Mouse (Mus musculus): ENCODE data around the gene Mpzl2. TPM values are rescaled to one million over a fixed set of nuclear protein-coding genes. Genes with fewer than 3 reads are reported as not detected.

The Mpzl2 gene
- total RNA-seq, 1 experiment, result 13.3 TPM

GRCm38 (mm10) chr9:45103211-45103979, 63.8 kb downstream of the Mpzl2 start:
- H3K4me3 ChIP-seq (ENCODE audit: insufficient read depth in 1 of 2, low read depth in 1 of 2, low read length in 2 of 2, poor library complexity in 1 of 2, severe bottlenecking in 1 of 2), result no peak overlapping the region
- in situ Hi-C loops (cut with MboI; ENCODE audit: low sequenced_read_pairs in 2 of 2, unreplicated experiment in 2 of 2), result no loop called here
- H3K4me1 ChIP-seq (ENCODE audit: control insufficient read depth in 2 of 2, insufficient read depth in 2 of 2, low read length in 2 of 2, poor library complexity in 1 of 2), result no peaks in the 10 kb centered on the region
- no peaks in the 10 kb centered on the region for H3K9me3 ChIP-seq (ENCODE audit: control insufficient read depth, insufficient read depth, low read depth, low read length)
- no peaks in the 10 kb centered on the region for H3K36me3 ChIP-seq (ENCODE audit: control insufficient read depth, insufficient read depth, low read length, poor library complexity, severe bottlenecking)
- TF ChIP-seq ZC3H11A (IDR thresholded peaks at IDR 0.05; ENCODE audit: borderline replicate concordance, low read depth, low read length), result no peak
- no peak for DNase-seq (ENCODE audit: low read depth, low spot score)
- H3K9ac ChIP-seq (ENCODE audit: insufficient read depth, low read depth, low read length, poor library complexity, severe bottlenecking), result no peak overlapping the region
- H3K27ac ChIP-seq (ENCODE audit: insufficient read depth, low read depth, low read length, poor library complexity, severe bottlenecking), result no peak overlapping the region

Other genes starting within 250 kb of the Mpzl2 start
- 0.54 and 1.0 TPM in 2 replicates for gene Tmem25, start 240.5 kb upstream of the Mpzl2 start, total RNA-seq (2012; rRNA removed)
- gene Ttc36, start 236.7 kb upstream of the Mpzl2 start, total RNA-seq (2012; rRNA removed), result 0.80 and 2.2 TPM in 2 replicates
- 23.6 and 25.2 TPM in 2 replicates for gene Kmt2a, start 158.5 kb upstream of the Mpzl2 start, total RNA-seq (2012; rRNA removed)
- gene Atp5l, start 119.1 kb upstream of the Mpzl2 start, total RNA-seq (2012; rRNA removed), result 664 and 732 TPM in 2 replicates
- 46.5 and 56.3 TPM in 2 replicates for gene Ube4a, start 74.2 kb upstream of the Mpzl2 start, total RNA-seq (2012; rRNA removed)
- gene Cd3g, start 59.4 kb upstream of the Mpzl2 start, total RNA-seq (2012; rRNA removed), result 0.27 TPM in 1 of 2 replicates, not detected in the other
- gene Cd3d, start 58.0 kb upstream of the Mpzl2 start, total RNA-seq (2012; rRNA removed), result not detected in 2 replicates
- 3.2 and 4.0 TPM in 2 replicates for gene Cd3e, start 30.2 kb upstream of the Mpzl2 start, total RNA-seq (2012; rRNA removed)
- 5.0 and 5.2 TPM in 2 replicates for gene Mpzl3, start 15.4 kb downstream of the Mpzl2 start, total RNA-seq (2012; rRNA removed)
- 0.16 and 0.40 TPM in 2 replicates for gene Jaml, start 39.4 kb downstream of the Mpzl2 start, total RNA-seq (2012; rRNA removed)
- gene Scn2b, start 78.0 kb downstream of the Mpzl2 start, total RNA-seq (2012; rRNA removed), result 1.1 and 1.7 TPM in 2 replicates
- gene Scn4b, start 98.6 kb downstream of the Mpzl2 start, total RNA-seq (2012; rRNA removed), result 0.32 and 0.45 TPM in 2 replicates
- not detected in 2 replicates for gene BC049352, start 142.2 kb downstream of the Mpzl2 start, total RNA-seq (2012; rRNA removed)
- 0.32 and 0.36 TPM in 2 replicates for gene Tmprss4, start 164.3 kb downstream of the Mpzl2 start, total RNA-seq (2012; rRNA removed)
- gene Il10ra, start 229.3 kb downstream of the Mpzl2 start, total RNA-seq (2012; rRNA removed), result 0.13 TPM in 1 of 2 replicates, not detected in the other

All from ES-E14 (cell line).